Mouse (Mus musculus): ENCODE measurements at regions not wholly inside any gene's neighbourhood (a gene's known extent, or its start where the extent isn't known, plus 50 kb on each side); places are given as distances from the start of the nearest gene placed in this dataset.

GRCm38 (mm10) chr7:114912109-114912508, 168.6 kb downstream of the Insc start:
- Histone ChIP-seq H3K4me1 (no peaks in the 10 kb centered on the region), H3K4me3 (no peak overlapping the region), H3K4me2 (no peak overlapping the region), H3K36me3 (no peaks in the 10 kb centered on the region), H3K9me3 (replicated peaks) (no peaks in the 10 kb centered on the region), H3K27me3 (replicated peaks) (no peaks in the 10 kb centered on the region), H3K27ac (no peak overlapping the region), H3K9ac (no peak overlapping the region)
- 81% methylated on average over 3 of the region's 3 CpGs for WGBS (ENCODE audit: insufficient replicate concordance)
- ATAC-seq: no peak

DNA sequence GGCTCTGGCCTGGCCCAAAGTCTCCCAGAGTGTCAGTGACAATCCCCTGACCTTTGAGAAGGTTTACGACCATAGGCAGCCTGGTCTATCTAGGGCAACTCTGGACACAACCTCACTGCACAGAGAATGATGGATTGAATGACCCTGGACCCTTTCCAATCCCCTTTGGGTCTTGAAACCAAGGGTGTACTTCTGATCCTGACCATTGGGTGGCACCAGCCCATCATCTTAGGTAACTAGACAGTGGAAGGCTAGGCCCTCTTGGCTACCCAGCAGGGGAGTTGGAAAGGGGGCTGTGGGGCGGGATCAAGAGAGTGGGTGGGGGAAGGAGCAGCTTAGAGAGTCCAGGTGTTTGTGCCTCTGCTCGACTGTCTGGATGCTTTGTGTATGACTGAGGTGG, 178.7 kb downstream of the Insc start:
- Histone ChIP-seq H3K4me1 (no peaks in the 10 kb centered on the region), H3K9me3 (replicated peaks) (no peaks in the 10 kb centered on the region), H3K4me2 (no peak overlapping the region), H3K36me3 (no peaks in the 10 kb centered on the region), H3K4me3 (no peak overlapping the region), H3K27me3 (replicated peaks) (no peaks in the 10 kb centered on the region), H3K9ac (no peak overlapping the region), H3K27ac (no peak overlapping the region)
- 9% methylated on average over 3 of the region's 3 CpGs for WGBS (ENCODE audit: insufficient replicate concordance)
- no peak for ATAC-seq

DNA sequence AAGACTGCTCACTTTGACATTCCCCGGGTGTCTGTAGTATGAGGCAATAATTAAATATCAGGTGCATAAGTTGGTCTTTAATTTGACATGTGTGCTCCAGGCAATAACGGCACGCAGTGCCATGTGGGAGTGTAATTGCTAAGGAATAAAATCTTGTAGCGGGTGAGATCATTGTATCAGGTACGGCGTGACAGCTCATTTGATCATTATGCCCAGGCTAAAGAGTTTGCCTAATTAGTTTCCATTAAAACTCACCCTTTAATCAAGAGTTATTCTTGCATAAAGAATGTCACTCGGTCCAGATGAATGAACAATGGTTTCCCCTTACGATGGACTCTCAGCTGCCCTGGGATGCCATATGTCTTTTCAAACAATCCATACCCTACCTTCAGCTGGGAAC, 190.4 kb downstream of the Insc start:
- H3K27ac ChIP-seq: no peak overlapping the region
- ATAC-seq: no peak
- 74% methylated on average over 8 of the region's 8 CpGs for WGBS (ENCODE audit: insufficient replicate concordance)
- no peak overlapping the region for H3K4me2 ChIP-seq
- no peak overlapping the region for H3K4me3 ChIP-seq
- H3K4me1 ChIP-seq: no peaks in the 10 kb centered on the region
- H3K27me3 ChIP-seq (replicated peaks): no peaks in the 10 kb centered on the region
- H3K36me3 ChIP-seq: no peaks in the 10 kb centered on the region
- no peak overlapping the region for H3K9ac ChIP-seq
- H3K9me3 ChIP-seq (replicated peaks): no peaks in the 10 kb centered on the region

- H3K4me1 ChIP-seq: no peaks in the 10 kb centered on the region
- H3K27ac ChIP-seq: no peak overlapping the region
- no peaks in the 10 kb centered on the region for H3K9me3 ChIP-seq (replicated peaks)
- H3K9ac ChIP-seq: no peak overlapping the region
- no peaks in the 10 kb centered on the region for H3K36me3 ChIP-seq
- ATAC-seq: no peak
- H3K4me3 ChIP-seq: no peak overlapping the region
- no peak overlapping the region for H3K4me2 ChIP-seq
- no peaks in the 10 kb centered on the region for H3K27me3 ChIP-seq (replicated peaks)
Observed at GRCm38 (mm10) chr7:114950759-114951158, 207.3 kb downstream of the Insc start.

DNA sequence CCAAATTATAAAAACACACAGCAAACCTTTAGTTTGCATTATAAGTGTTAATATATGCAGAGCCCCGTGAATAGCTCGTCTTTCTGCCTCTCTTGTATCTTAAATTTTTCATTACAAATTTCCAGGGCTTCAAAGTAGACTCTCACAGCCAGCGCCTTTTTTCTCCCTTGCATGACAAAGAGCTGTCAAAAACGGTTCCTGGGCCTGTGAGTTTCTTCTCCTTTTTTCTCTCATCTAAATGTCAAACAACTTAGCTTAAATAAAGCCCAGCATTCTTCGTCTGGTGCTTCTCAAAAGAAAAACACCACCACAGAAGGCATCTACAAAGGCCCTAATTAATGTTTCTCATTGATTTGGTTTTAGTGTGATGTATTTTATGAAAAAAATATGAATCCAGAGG, 219.7 kb downstream of the Insc start:
- Histone ChIP-seq H3K4me1 (no peaks in the 10 kb centered on the region), H3K27me3 (replicated peaks) (no peaks in the 10 kb centered on the region), H3K9ac (no peak overlapping the region), H3K36me3 (no peaks in the 10 kb centered on the region), H3K9me3 (replicated peaks) (no peaks in the 10 kb centered on the region), H3K27ac (no peak overlapping the region), H3K4me2 (no peak overlapping the region), H3K4me3 (no peak overlapping the region)
- no peak for ATAC-seq
- WGBS (ENCODE audit: insufficient replicate concordance): 52% methylated on average over 5 of the region's 5 CpGs

- ATAC-seq: no peak
- Histone ChIP-seq H3K4me3 (no peak overlapping the region), H3K9me3 (replicated peaks) (no peaks in the 10 kb centered on the region), H3K27me3 (replicated peaks) (no peaks in the 10 kb centered on the region), H3K9ac (no peak overlapping the region), H3K4me1 (no peaks in the 10 kb centered on the region), H3K36me3 (no peaks in the 10 kb centered on the region), H3K4me2 (no peak overlapping the region), H3K27ac (no peak overlapping the region)
- 42% methylated on average over 2 of the region's 2 CpGs for WGBS (ENCODE audit: insufficient replicate concordance)
Observed at GRCm38 (mm10) chr7:114965923-114966322, 222.4 kb downstream of the Insc start.

- Histone ChIP-seq H3K4me1 (no peaks in the 10 kb centered on the region), H3K9ac (no peak overlapping the region), H3K36me3 (no peaks in the 10 kb centered on the region), H3K9me3 (replicated peaks) (no peaks in the 10 kb centered on the region), H3K27me3 (replicated peaks) (no peaks in the 10 kb centered on the region), H3K4me2 (no peak overlapping the region), H3K4me3 (no peak overlapping the region), H3K27ac (no peak overlapping the region)
- 27% methylated on average over 2 of the region's 2 CpGs for WGBS (ENCODE audit: insufficient replicate concordance)
- ATAC-seq: no peak
Observed at GRCm38 (mm10) chr7:114986481-114986880, 243.0 kb downstream of the Insc start.

- no peaks in the 10 kb centered on the region for H3K9me3 ChIP-seq (replicated peaks)
- H3K27ac ChIP-seq: no peak overlapping the region
- no peak overlapping the region for H3K4me2 ChIP-seq
- no peak overlapping the region for H3K9ac ChIP-seq
- 59% methylated on average over 5 of the region's 5 CpGs for WGBS (ENCODE audit: insufficient replicate concordance)
- no peaks in the 10 kb centered on the region for H3K36me3 ChIP-seq
- no peaks in the 10 kb centered on the region for H3K27me3 ChIP-seq (replicated peaks)
- no peaks in the 10 kb centered on the region for H3K4me1 ChIP-seq
- ATAC-seq: no peak
- no peak overlapping the region for H3K4me3 ChIP-seq
Observed at GRCm38 (mm10) chr7:114991255-114991654, 247.8 kb downstream of the Insc start.

- no peaks in the 10 kb centered on the region for H3K9me3 ChIP-seq (replicated peaks)
- no peak for ATAC-seq
- H3K4me3 ChIP-seq: no peak overlapping the region
- no peaks in the 10 kb centered on the region for H3K36me3 ChIP-seq
- H3K9ac ChIP-seq: no peak overlapping the region
- no peak overlapping the region for H3K4me2 ChIP-seq
- no peak overlapping the region for H3K27ac ChIP-seq
- no peaks in the 10 kb centered on the region for H3K4me1 ChIP-seq
- 67% methylated on average over 3 of the region's 3 CpGs for WGBS (ENCODE audit: insufficient replicate concordance)
- no peaks in the 10 kb centered on the region for H3K27me3 ChIP-seq (replicated peaks)
Observed at GRCm38 (mm10) chr7:114992440-114992839, 248.9 kb downstream of the Insc start.

DNA sequence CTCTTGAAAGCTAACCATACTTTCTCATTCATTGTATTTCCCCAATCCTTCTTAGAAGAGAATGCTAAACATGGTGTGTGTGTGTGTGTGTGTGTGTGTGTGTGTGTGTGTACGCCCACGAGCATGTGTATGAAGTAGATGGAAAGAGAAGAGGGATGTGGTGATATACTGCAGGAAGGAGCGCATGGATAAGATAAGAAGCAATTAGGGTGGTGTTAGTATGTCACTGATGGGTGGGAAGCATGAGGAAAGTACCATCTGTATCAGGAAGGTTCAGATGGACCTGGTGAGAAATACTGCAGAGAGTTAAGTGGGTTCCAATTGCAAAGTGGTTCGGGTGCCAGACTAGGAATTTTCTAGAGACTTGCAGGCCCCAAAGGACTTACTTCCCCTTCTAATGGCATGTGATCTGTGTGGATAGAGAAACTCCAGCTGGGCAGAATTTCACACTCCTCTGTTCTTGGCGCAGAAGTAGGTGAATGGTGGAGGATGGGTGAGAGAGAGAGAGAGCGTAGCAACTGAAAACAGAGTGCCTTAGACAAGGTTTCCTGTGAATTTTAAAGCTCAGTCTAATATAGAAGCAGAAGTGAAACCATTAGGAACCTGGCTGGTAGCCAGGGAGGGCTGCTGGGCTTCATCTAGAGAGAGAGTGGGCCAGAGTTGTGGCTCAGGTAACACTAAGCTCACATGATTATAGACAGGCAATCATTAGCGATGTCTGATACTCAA, 257.5 kb downstream of the Insc start:
- Histone ChIP-seq H3K27me3 (replicated peaks) (no peaks in the 10 kb centered on the region), H3K36me3 (no peaks in the 10 kb centered on the region), H3K4me2 (no peak overlapping the region), H3K9me3 (replicated peaks) (no peaks in the 10 kb centered on the region), H3K4me3 (no peak overlapping the region), H3K9ac (no peak overlapping the region), H3K27ac (no peak overlapping the region), H3K4me1 (no peaks in the 10 kb centered on the region)
- 37% methylated on average over 7 of the region's 7 CpGs for WGBS (ENCODE audit: insufficient replicate concordance)
- ATAC-seq: no peak

DNA sequence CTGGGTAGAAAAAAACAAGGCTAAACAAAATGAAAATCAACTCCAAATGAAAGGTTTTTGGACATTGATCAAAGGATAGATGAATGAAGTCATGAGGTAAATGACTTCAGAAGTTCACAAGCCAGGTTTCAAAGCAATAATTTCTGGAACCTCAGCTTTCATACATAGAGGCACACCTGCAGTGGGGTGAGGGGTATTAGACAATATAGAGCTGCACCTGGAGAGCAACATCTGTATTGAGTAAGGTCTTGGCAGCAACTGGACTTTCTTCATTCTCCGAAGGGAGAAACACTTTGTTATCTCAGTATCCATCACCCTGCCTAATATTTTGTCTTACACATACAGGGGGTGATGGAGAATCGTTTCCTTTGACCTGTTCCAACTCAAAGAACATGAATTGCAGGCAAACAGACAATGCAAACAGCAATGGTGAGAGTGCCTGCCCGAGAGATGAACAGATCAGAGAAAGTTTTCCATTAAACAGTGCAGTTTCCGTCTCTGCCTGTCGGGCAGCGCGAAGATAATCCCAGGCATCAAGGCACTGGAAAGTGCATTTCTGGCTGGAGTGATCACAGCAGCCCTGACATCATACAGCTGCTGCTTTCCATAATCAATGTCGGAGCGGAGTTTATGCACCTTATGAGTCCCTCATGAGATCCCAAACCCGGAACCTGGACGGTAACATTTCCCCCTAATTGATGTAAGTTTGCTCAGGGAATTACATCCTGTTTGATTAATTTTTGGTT, 270.9 kb downstream of the Insc start:
- H3K9ac ChIP-seq: no peak overlapping the region
- H3K27ac ChIP-seq: no peak overlapping the region
- H3K4me1 ChIP-seq: no peaks in the 10 kb centered on the region
- no peaks in the 10 kb centered on the region for H3K27me3 ChIP-seq (replicated peaks)
- WGBS (ENCODE audit: insufficient replicate concordance): 68% methylated on average over 11 of the region's 11 CpGs
- no peak overlapping the region for H3K4me2 ChIP-seq
- no peak for ATAC-seq
- no peaks in the 10 kb centered on the region for H3K36me3 ChIP-seq
- H3K4me3 ChIP-seq: no peak overlapping the region
- no peaks in the 10 kb centered on the region for H3K9me3 ChIP-seq (replicated peaks)

DNA sequence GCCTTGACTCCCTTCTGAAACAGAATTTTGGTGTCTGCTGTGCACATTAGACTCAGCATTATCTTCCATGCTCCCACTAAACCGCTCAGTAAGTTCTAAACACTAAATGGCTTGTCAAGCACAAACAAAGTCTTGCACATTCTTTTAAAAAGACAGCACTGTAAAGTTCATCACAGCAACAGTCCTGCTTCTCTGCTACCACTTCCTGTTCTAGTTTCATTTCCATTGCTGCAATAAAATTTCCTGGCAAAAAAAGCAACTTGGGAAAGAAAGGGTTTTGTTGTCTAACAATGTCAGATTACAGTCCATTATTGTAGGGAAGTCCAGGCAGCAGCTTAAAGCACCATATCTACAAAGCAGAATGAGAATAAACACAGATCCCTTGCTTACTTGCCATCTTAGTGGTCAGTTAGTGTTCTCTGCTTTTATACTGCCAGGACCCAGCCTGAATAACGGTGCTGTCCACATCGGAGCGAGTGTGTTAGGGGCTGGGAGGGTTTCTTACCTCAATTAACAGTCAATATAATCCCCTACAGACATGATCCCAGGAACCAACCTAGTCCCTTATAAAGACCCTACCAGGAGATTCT, 276.0 kb downstream of the Insc start:
- Histone ChIP-seq H3K27me3 (replicated peaks) (no peaks in the 10 kb centered on the region), H3K27ac (no peak overlapping the region), H3K36me3 (no peaks in the 10 kb centered on the region), H3K9ac (no peak overlapping the region), H3K4me3 (no peak overlapping the region), H3K4me1 (no peaks in the 10 kb centered on the region), H3K9me3 (replicated peaks) (no peaks in the 10 kb centered on the region), H3K4me2 (no peak overlapping the region)
- 63% methylated on average over 4 of the region's 4 CpGs for WGBS (ENCODE audit: insufficient replicate concordance)
- no peak for ATAC-seq
